Mouse (Mus musculus): ENCODE data around the gene En2.

The En2 gene

GRCm38 (mm10) chr5:28178322-28178721 is 12.8 kb downstream of the En2 start:
- DNase-seq (ENCODE audit: low spot score): no peak

DNA sequence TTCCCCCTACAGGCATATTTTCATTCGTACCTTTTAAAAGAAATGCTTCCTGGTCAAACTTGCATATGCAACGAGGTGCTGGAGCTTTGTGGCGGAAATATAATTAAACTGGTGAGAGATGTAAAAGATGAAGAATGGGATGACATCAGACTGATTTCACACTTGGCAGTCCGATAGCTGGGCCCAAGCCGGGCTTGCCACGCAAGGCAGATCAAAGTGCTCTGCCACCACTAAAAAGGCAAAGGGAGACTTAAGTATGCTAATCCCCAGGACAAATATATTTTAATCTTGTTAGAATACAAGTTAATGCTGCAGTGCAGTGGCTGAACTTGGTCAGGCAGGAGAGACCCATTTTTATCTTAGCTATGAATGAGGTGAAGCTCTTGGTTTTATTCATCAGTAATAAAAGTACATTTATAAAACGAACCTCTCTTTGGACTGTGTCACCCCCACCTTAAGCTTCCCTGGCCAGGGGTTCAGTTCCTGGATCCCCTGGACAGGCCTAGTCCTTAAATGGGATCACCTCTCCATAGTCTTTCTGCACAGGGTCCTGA is 13.8 kb downstream of the En2 start:
- DNase-seq (ENCODE audit: low spot score): no peak

DNA sequence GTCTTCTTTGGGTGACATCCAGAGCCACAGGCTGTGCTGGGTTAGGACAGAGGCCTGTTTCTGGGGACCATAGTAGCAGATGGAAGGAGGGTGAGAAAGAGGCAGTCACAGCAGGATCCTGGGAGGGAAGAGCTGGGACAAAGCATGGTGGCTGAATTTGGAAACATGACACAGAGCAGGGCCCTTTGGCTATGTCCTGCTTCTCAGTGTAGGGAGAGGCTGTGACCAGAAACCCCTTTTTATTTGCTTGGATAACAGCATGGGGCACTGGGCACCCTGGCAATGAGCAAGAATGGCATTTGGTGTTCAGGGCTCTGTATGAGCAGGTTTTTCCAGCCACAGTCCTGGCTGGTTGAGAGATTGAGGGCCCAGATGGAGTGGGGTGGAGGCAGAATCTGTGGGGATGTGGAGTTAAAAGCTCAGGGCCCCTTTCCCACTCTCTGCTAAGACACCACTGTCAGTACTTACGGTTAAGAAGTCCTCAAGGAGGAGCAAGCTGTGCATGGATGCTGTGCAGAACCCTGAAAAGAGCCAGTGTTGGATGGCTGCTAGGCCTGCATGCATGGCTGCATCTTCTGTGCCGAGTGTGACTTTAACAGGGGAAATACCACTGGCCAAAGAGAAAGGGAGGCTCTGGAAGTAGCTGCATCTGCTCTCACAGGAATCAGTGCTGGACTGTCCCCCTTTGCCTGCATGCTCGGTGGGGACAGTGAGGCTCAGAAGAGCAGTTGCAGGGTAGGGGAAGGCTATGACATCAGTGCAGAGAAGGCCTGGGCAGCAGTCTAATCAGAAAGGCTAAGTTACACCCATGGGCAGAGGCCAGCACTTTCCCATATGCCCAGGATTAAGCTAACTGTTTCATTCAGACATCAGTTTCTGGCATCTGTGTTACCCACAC is 26.0 kb downstream of the En2 start:
- DNase-seq (ENCODE audit: low spot score): no peak

- no peak for DNase-seq (ENCODE audit: low spot score)
Observed at GRCm38 (mm10) chr5:28192099-28192454, 26.6 kb downstream of the En2 start.

DNA sequence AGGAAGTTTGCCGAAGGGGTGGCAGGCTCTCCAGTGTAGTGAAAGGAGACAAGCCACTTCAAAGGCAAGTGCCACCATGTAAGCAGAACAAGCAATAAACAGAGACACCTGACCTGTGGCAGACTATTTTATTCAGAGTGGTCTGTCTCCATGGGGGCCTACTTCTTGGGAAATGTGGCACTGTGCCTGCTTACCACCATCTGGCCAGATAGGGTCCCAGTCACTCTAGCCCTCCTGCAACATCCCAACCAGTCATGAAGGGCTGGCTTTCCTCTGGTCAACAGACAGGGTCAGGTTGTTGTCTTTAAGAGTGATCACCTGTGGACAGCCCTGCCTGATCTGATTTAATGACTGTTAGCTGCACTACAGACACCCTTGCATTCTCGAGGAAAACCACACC is 30.0 kb downstream of the En2 start:
- no peak for DNase-seq (ENCODE audit: low spot score)

DNA sequence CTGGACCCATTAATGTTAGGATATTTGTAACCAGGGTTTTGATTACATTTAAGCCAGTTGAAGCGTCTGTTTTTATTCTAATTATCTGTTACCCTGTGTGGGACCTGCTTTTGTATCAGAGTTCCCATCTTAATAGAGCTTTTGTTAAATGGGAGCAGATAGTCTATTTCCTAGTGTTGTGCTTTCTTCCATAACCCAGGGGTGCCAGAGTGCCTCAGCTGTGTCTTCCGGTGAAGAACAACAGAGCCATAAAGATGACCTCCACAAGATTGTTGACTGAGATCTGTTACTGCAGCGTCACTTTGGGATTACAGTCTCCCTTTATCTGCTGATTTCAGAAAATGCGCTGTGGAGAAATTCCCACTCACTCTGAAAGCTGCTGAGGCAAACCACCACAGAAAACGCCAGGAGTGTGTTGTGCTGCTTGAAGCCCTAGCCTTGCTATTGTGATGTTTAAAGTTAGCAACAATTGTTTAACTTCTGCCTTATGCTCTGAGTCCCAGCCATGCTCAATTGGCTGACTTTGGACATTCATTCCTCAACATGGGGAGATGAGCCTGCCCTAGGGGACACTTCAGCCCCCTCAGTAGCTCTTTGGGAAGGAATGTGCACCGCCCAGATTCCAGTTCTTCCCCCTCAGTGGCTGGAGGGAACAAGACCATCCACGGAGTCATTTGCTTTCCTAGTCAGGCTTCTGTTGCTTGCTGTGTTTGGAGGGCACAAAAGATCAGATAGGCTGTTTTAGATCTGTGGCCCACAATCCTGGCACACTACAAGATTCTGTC is 33.8 kb downstream of the En2 start:
- DNase-seq (ENCODE audit: low spot score): no peak

DNA sequence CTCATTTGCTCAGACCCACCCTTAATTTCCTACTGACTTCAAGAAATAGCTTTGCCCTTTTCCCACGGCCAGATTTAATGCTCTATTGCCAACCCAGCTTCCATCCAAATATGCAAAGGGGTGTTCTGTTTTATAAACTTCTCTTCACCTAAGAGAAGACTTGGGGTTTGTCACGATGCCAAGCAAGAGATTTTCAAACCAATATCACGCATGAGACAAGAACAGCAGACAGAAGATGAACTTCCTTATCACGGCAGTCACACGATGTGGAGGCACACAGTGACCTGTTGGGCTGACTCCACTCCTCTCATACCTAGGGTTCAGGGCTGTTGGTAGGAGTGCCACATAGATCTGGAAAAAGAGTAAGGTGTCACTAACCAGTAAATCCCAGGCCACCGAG is 37.6 kb downstream of the En2 start:
- no peak for DNase-seq (ENCODE audit: low spot score)

- DNase-seq (ENCODE audit: low spot score): no peak
Observed at GRCm38 (mm10) chr5:28204678-28205077, 39.2 kb downstream of the En2 start.

GRCm38 (mm10) chr5:28206448-28206847 is 41.0 kb downstream of the En2 start:
- DNase-seq (ENCODE audit: low spot score): no peak

DNA sequence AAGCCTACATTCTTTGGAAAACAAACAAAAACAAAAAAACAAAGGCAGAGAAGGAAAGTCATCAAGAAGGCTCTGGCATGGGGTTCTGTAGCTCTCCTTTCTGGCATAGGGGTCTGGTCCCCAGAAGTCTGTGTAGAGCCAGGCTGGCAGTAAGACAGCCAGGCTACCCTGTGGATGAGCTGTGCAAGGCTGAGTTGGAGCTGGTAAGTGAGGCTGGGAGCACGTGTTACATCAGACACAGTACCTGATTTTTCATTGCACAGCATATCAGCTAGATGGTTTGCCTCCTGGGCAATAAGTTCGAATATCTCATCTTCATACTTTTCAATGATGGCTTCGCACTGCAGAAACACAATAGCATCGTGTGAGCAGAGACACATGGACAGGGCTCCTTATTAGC is 41.5 kb downstream of the En2 start:
- DNase-seq (ENCODE audit: low spot score): no peak

GRCm38 (mm10) chr5:28208726-28209520 is 43.4 kb downstream of the En2 start:
- DNase-seq (ENCODE audit: low spot score): no peak

- DNase-seq (ENCODE audit: low spot score): no peak
Observed at GRCm38 (mm10) chr5:28209549-28210431, 44.3 kb downstream of the En2 start.

DNA sequence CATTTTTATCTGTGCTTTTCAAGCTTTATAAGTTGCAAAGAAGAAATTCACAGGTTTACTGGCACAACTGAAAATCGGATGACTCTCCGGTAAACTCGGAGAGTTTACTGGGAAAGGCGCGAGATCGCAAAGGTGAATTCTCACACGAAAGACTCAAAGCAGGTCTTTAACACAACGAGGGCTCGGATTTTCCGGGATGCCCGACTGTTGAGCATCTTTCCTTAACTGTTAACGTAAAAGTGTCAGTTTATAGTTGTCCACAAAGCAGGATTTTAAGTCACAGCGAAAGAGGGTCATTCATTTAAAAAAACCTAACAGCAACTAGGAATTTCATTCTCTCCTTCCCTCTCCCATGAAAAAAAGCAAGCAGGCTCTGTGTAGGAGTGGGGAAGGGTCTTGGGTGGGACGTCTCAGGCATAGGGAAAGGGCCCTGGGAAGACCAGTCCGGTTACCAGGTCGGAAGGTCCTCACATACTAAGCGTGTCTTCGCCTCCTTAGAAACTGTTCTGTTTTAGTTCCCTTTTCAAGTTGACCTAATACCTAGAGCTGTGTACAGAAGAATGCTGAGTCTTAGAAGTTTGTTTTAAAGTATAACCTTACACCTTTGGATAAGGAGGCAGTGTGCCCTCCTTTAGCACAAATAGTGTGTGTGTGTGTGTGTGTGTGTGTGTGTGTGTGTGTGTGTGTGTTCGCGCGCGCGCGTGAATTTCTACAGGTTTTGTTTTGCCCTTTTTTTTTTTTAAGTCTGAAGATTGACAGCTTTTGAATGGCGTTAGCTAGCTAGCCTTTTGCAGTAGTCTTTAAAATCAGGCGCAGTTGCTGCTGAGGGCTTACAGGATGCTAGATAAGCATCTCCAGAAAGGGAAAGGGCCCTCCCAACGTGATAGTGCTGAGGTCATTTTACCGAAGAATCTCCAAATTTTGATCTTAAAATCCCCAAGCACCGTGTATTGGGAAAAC is 45.4 kb downstream of the En2 start:
- no peak for DNase-seq (ENCODE audit: low spot score)

DNA sequence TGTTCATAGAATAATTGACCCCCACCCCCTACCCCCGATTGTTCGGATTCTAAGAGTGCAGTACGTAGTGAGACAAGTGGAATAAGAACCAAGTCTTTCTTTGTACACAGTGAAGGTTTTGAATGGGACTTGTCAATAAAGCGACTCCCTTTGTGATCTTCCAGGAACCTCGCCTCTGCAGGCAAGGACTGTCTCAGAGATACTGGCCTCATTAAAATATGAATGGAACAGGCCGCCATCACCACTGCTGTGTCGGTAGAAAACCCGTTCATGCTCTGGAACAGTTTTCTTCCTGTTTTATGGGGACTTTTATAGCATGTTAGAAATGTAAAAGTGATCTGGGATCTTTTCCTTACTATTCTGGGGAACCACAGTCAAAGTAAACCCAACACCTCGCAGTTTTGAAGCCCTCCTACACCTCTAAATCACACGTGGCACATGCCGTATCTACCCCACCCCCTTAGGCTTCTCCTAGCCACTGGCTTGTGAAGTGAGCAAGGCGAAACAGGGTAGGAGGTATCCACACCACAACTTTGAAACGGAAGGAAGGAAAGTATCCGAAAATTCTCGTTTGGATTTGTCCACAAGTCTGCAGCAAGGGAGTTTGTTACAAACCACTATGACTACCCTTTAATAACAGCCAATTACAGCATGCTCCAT is 46.3 kb downstream of the En2 start:
- DNase-seq (ENCODE audit: low spot score): no peak

- no peak for DNase-seq (ENCODE audit: low spot score)
Observed at GRCm38 (mm10) chr5:28213441-28213840, 47.9 kb downstream of the En2 start.

DNA sequence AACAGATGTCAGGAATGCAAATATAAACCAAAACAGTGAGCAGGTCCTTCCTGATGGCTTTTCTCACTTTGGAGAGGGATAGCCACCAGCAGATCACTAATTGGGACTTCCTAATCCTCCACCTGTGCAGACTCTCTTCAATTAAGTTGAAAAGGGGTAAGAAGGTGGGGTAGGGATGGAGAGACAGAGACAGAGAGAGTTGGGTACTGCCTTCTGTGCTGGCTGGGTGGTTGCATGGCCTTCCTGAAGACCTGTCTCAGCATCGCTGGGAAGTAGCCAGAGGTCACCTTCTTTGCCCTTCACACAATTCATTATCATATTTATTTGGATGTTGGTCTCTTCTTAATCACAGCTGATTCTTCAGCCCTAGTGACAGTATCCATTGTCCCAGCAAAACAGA is 54.1 kb downstream of the En2 start:
- DNase-seq (ENCODE audit: low spot score): no peak
